Mouse (Mus musculus): ENCODE measurements at regions not wholly inside any gene's neighbourhood (a gene's known extent, or its start where the extent isn't known, plus 50 kb on each side); places are given as distances from the start of the nearest gene placed in this dataset.

GRCm38 (mm10) chrX:57869648-57870047 is 152.9 kb upstream of the Zic3 start:
- no peaks in the 10 kb centered on the region for H3K36me3 ChIP-seq (ENCODE audit: control insufficient read depth, insufficient read depth, low read length)
- WGBS = 58% methylated on average over 5 of the region's 5 CpGs
- no peak overlapping the region for H3K4me2 ChIP-seq (ENCODE audit: low read depth, low read length, severe bottlenecking)
- no peak overlapping the region for H3K27ac ChIP-seq (ENCODE audit: low read depth, low read length)
- no peak for DNase-seq (ENCODE audit: low spot score)
- no peaks in the 10 kb centered on the region for H3K9me3 ChIP-seq (ENCODE audit: control insufficient read depth, low read length)
- no peak overlapping the region for H3K9ac ChIP-seq (ENCODE audit: low read length)
- peak; percentile 51; the same call in 1 of the 2 replicates for ATAC-seq (replicated peaks; ENCODE audit: low FRiP score)
- no peak overlapping the region for H3K4me3 ChIP-seq (ENCODE audit: low read depth, low read length)
- no peaks in the 10 kb centered on the region for H3K27me3 ChIP-seq (ENCODE audit: control insufficient read depth, insufficient read depth, low read length)
- no peaks in the 10 kb centered on the region for H3K4me1 ChIP-seq (replicated peaks; ENCODE audit: control insufficient read depth, insufficient read depth, low read length)

GRCm38 (mm10) chrX:57916705-57917104 is 105.8 kb upstream of the Zic3 start:
- peak; percentile 39 for ATAC-seq (replicated peaks; ENCODE audit: low FRiP score)
- no peak overlapping the region for H3K9ac ChIP-seq (ENCODE audit: low read length)
- DNase-seq (ENCODE audit: low spot score) = peak; percentile 50
- peak overlapping the region; percentile 15; the same call in 1 of the 2 replicates for H3K4me2 ChIP-seq (ENCODE audit: low read depth, low read length, severe bottlenecking)
- peaks cover 2% of the 10 kb centered on the region; the same call in 1 of the 2 replicates for H3K4me1 ChIP-seq (replicated peaks; ENCODE audit: control insufficient read depth, insufficient read depth, low read length)
- no peak overlapping the region for H3K27ac ChIP-seq (ENCODE audit: low read depth, low read length)
- H3K36me3 ChIP-seq (ENCODE audit: control insufficient read depth, insufficient read depth, low read length) = no peaks in the 10 kb centered on the region
- 13% methylated on average over 11 of the region's 11 CpGs for WGBS
- no peak overlapping the region for H3K4me3 ChIP-seq (ENCODE audit: low read depth, low read length)
- no peaks in the 10 kb centered on the region for H3K9me3 ChIP-seq (ENCODE audit: control insufficient read depth, low read length)
- peaks cover 7% of the 10 kb centered on the region for H3K27me3 ChIP-seq (ENCODE audit: control insufficient read depth, insufficient read depth, low read length)

GRCm38 (mm10) chrX:57917441-57918145 is 104.9 kb upstream of the Zic3 start:
- Histone ChIP-seq H3K27ac (ENCODE audit: low read depth, low read length) (0 out of 2 replicates have a peak overlapping the region, but pooled peaks have one; percentile 25), H3K9ac (ENCODE audit: low read length) (no peak overlapping the region), H3K36me3 (ENCODE audit: control insufficient read depth, insufficient read depth, low read length) (no peaks in the 10 kb centered on the region), H3K9me3 (ENCODE audit: control insufficient read depth, low read length) (no peaks in the 10 kb centered on the region), H3K4me1 (replicated peaks; ENCODE audit: control insufficient read depth, insufficient read depth, low read length) (peaks cover 2% of the 10 kb centered on the region; the same call in 1 of the 2 replicates), H3K4me2 (ENCODE audit: low read depth, low read length, severe bottlenecking) (peak overlapping the region; percentile 27; the same call in 1 of the 2 replicates), H3K27me3 (ENCODE audit: control insufficient read depth, insufficient read depth, low read length) (peaks cover 7% of the 10 kb centered on the region), H3K4me3 (ENCODE audit: low read depth, low read length) (no peak overlapping the region)
- DNase-seq (ENCODE audit: low spot score) (peak; percentile 55), ATAC-seq (replicated peaks; ENCODE audit: low FRiP score) (no peak)
- 16% methylated on average over 21 of the region's 21 CpGs for WGBS

GRCm38 (mm10) chrX:57918181-57919115 is 104.1 kb upstream of the Zic3 start:
- no peaks in the 10 kb centered on the region for H3K9me3 ChIP-seq (ENCODE audit: control insufficient read depth, low read length)
- H3K27ac ChIP-seq (ENCODE audit: low read depth, low read length) = no peak overlapping the region; the same call in 1 of the 2 replicates
- ATAC-seq (replicated peaks; ENCODE audit: low FRiP score) (no peak), DNase-seq (ENCODE audit: low spot score) (no peak)
- no peak overlapping the region for H3K9ac ChIP-seq (ENCODE audit: low read length)
- no peak overlapping the region for H3K4me2 ChIP-seq (ENCODE audit: low read depth, low read length, severe bottlenecking)
- no peak overlapping the region for H3K4me3 ChIP-seq (ENCODE audit: low read depth, low read length)
- WGBS = 20% methylated on average over 25 of the region's 25 CpGs
- H3K36me3 ChIP-seq (ENCODE audit: control insufficient read depth, insufficient read depth, low read length) = no peaks in the 10 kb centered on the region
- peaks cover 2% of the 10 kb centered on the region; the same call in 1 of the 2 replicates for H3K4me1 ChIP-seq (replicated peaks; ENCODE audit: control insufficient read depth, insufficient read depth, low read length)
- H3K27me3 ChIP-seq (ENCODE audit: control insufficient read depth, insufficient read depth, low read length) = peaks cover 7% of the 10 kb centered on the region

GRCm38 (mm10) chrX:57919886-57920285 is 102.6 kb upstream of the Zic3 start:
- Histone ChIP-seq H3K4me3 (ENCODE audit: low read depth, low read length) (peak overlapping the region; percentile 12; the same call in 1 of the 2 replicates), H3K9ac (ENCODE audit: low read length) (peak overlapping the region; percentile 20; the same call in 1 of the 2 replicates), H3K4me2 (ENCODE audit: low read depth, low read length, severe bottlenecking) (peak overlapping the region; percentile 28), H3K9me3 (ENCODE audit: control insufficient read depth, low read length) (no peaks in the 10 kb centered on the region), H3K27ac (ENCODE audit: low read depth, low read length) (0 out of 2 replicates have a peak overlapping the region, but pooled peaks have one; percentile 3), H3K27me3 (ENCODE audit: control insufficient read depth, insufficient read depth, low read length) (peaks cover 7% of the 10 kb centered on the region), H3K36me3 (ENCODE audit: control insufficient read depth, insufficient read depth, low read length) (no peaks in the 10 kb centered on the region), H3K4me1 (replicated peaks; ENCODE audit: control insufficient read depth, insufficient read depth, low read length) (peaks cover 2% of the 10 kb centered on the region; the same call in 1 of the 2 replicates)
- 17% methylated on average over 17 of the region's 17 CpGs for WGBS
- ATAC-seq (replicated peaks; ENCODE audit: low FRiP score) = no peak
- DNase-seq (ENCODE audit: low spot score) = peak; percentile 54

- no peak for ATAC-seq (replicated peaks; ENCODE audit: low FRiP score)
- Histone ChIP-seq H3K27ac (ENCODE audit: low read depth, low read length) (0 out of 2 replicates have a peak overlapping the region, but pooled peaks have one; percentile 6), H3K9ac (ENCODE audit: low read length) (no peak overlapping the region; the same call in 1 of the 2 replicates), H3K4me1 (replicated peaks; ENCODE audit: control insufficient read depth, insufficient read depth, low read length) (peaks cover 2% of the 10 kb centered on the region; the same call in 1 of the 2 replicates), H3K9me3 (ENCODE audit: control insufficient read depth, low read length) (no peaks in the 10 kb centered on the region), H3K27me3 (ENCODE audit: control insufficient read depth, insufficient read depth, low read length) (peaks cover 7% of the 10 kb centered on the region), H3K4me2 (ENCODE audit: low read depth, low read length, severe bottlenecking) (peak overlapping the region; percentile 28), H3K4me3 (ENCODE audit: low read depth, low read length) (peak overlapping the region; percentile 12; the same call in 1 of the 2 replicates), H3K36me3 (ENCODE audit: control insufficient read depth, insufficient read depth, low read length) (no peaks in the 10 kb centered on the region)
- 18% methylated on average over 18 of the region's 18 CpGs for WGBS
- no peak for DNase-seq (ENCODE audit: low spot score)
Observed at GRCm38 (mm10) chrX:57920376-57920775, 102.1 kb upstream of the Zic3 start.

GRCm38 (mm10) chrX:57921294-57921693 is 101.2 kb upstream of the Zic3 start:
- Histone ChIP-seq H3K4me2 (ENCODE audit: low read depth, low read length, severe bottlenecking) (peak overlapping the region; percentile 39), H3K9me3 (ENCODE audit: control insufficient read depth, low read length) (no peaks in the 10 kb centered on the region), H3K27ac (ENCODE audit: low read depth, low read length) (peak overlapping the region; percentile 31; the same call in 1 of the 2 replicates), H3K9ac (ENCODE audit: low read length) (peak overlapping the region; percentile 23; the same call in 1 of the 2 replicates), H3K36me3 (ENCODE audit: control insufficient read depth, insufficient read depth, low read length) (no peaks in the 10 kb centered on the region), H3K27me3 (ENCODE audit: control insufficient read depth, insufficient read depth, low read length) (peaks cover 7% of the 10 kb centered on the region), H3K4me3 (ENCODE audit: low read depth, low read length) (peak overlapping the region; percentile 6), H3K4me1 (replicated peaks; ENCODE audit: control insufficient read depth, insufficient read depth, low read length) (peaks cover 2% of the 10 kb centered on the region; the same call in 1 of the 2 replicates)
- ATAC-seq (replicated peaks; ENCODE audit: low FRiP score) (peak; percentile 44; the same call in 1 of the 2 replicates), DNase-seq (ENCODE audit: low spot score) (peak; percentile 74)
- WGBS = 25% methylated on average over 16 of the region's 16 CpGs

- Histone ChIP-seq H3K9me3 (ENCODE audit: control insufficient read depth, low read length) (no peaks in the 10 kb centered on the region), H3K4me1 (replicated peaks; ENCODE audit: control insufficient read depth, insufficient read depth, low read length) (0 out of 2 replicates have a peak, but pooled peaks cover 2% of the 10 kb centered on the region), H3K36me3 (ENCODE audit: control insufficient read depth, insufficient read depth, low read length) (no peaks in the 10 kb centered on the region), H3K4me2 (ENCODE audit: low read depth, low read length, severe bottlenecking) (peak overlapping the region; percentile 39), H3K9ac (ENCODE audit: low read length) (0 out of 2 replicates have a peak overlapping the region, but pooled peaks have one; percentile 12), H3K27me3 (ENCODE audit: control insufficient read depth, insufficient read depth, low read length) (peaks cover 7% of the 10 kb centered on the region), H3K4me3 (ENCODE audit: low read depth, low read length) (peak overlapping the region; percentile 6; the same call in 1 of the 2 replicates), H3K27ac (ENCODE audit: low read depth, low read length) (no peak overlapping the region)
- 18% methylated on average over 25 of the region's 25 CpGs for WGBS
- no peak for ATAC-seq (replicated peaks; ENCODE audit: low FRiP score)
- DNase-seq (ENCODE audit: low spot score) = peak; percentile 50
Observed at GRCm38 (mm10) chrX:57921821-57922449, 100.6 kb upstream of the Zic3 start.

Data from forebrain, embryonic 11.5 days (tissue).